Mouse (Mus musculus) MEL (cell line): ENCODE measurements at regions not wholly inside any gene's neighbourhood (a gene's known extent, or its start where the extent isn't known, plus 50 kb on each side); places are given as distances from the start of the nearest gene placed in this dataset.

ENCODE experiments used
- DNase-seq: peaks from one replicate; pipeline ENCODE4 v3.0.0; 2011; ENCODE audit warnings: low read depth, low spot score
- H3K27ac ChIP-seq: 2 replicates; pipeline ENCODE4 v1.5.1; 2012; ENCODE audit warnings: low read depth, mild to moderate bottlenecking, control low read depth, low read length, moderate library complexity; ENCODE audit not compliant: control insufficient read depth
- H3K27me3 ChIP-seq, 2 experiments: fragments of 150-350 bp in 1 of 2; sonication (generic) in 1 of 2; 2 replicates each; pipeline ENCODE4 v1.6.1; 2012; ENCODE audit warnings: low read length in 2 of 2, mild to moderate bottlenecking in 2 of 2, improper control_type of control experiment in 1 of 2, moderate library complexity in 1 of 2; ENCODE audit not compliant: insufficient read depth in 2 of 2, control insufficient read depth in 1 of 2
- H3K36me3 ChIP-seq, 2 experiments: 2 replicates each; pipeline ENCODE4 v1.6.1; 2012 to 2014; ENCODE audit warnings: low read length in 2 of 2, improper control_type of control experiment in 1 of 2, inconsistent platforms in 1 of 2, mild to moderate bottlenecking in 1 of 2; ENCODE audit not compliant: insufficient read depth in 2 of 2, control insufficient read depth in 1 of 2
- H3K4me1 ChIP-seq, 2 experiments: fragments of 150-350 bp in 1 of 2; sonication (generic) in 1 of 2; 2 replicates each; pipeline ENCODE4 v1.6.1; 2012; ENCODE audit warnings: low read length in 2 of 2, improper control_type of control experiment in 1 of 2, mild to moderate bottlenecking in 1 of 2; ENCODE audit not compliant: insufficient read depth in 2 of 2, control insufficient read depth in 1 of 2
- H3K4me3 ChIP-seq, 2 experiments: fragments of 150-350 bp in 1 of 2; sonication (generic) in 1 of 2; 2 replicates each; pipeline ENCODE4 v1.5.1; 2012; ENCODE audit warnings: low read depth in 2 of 2, low read length in 2 of 2, mild to moderate bottlenecking in 2 of 2, moderate library complexity in 2 of 2, control low read depth in 1 of 2, improper control_type of control experiment in 1 of 2; ENCODE audit not compliant: control insufficient read depth in 1 of 2, insufficient read depth in 1 of 2
- H3K79me2 ChIP-seq: 2 replicates; pipeline ENCODE4 v1.6.1; 2012; ENCODE audit warnings: mild to moderate bottlenecking, low read length, moderate library complexity; ENCODE audit not compliant: control insufficient read depth, poor library complexity, insufficient read depth
- H3K9ac ChIP-seq: 2 replicates; pipeline ENCODE4 v1.6.1; 2012; ENCODE audit warnings: low read depth, mild to moderate bottlenecking, control low read depth, low read length, moderate library complexity; ENCODE audit not compliant: control insufficient read depth, poor library complexity, severe bottlenecking
- H3K9me3 ChIP-seq: fragments of 150-350 bp; sonication (generic); replicated peaks from 2 replicates; pipeline ENCODE4 v1.6.1; 2012; ENCODE audit warnings: mild to moderate bottlenecking, low read length, improper control_type of control experiment, moderate library complexity; ENCODE audit not compliant: insufficient read depth
- CHD1 ChIP-seq: IDR thresholded peaks from 2 replicates; pipeline ENCODE4 v1.6.1; 2012; ENCODE audit warnings: low read depth, mild to moderate bottlenecking, inconsistent platforms, low read length, improper control_type of control experiment
- E2F4 ChIP-seq: IDR thresholded peaks from 2 replicates; pipeline ENCODE4 v1.6.1; 2011; ENCODE audit warnings: low read depth, low read length, improper control_type of control experiment, borderline replicate concordance
- ELF1 ChIP-seq: IDR thresholded peaks from 2 replicates; pipeline ENCODE4 v1.6.1; 2014; ENCODE audit warnings: low read depth, mild to moderate bottlenecking, inconsistent platforms, low read length, improper control_type of control experiment, moderate library complexity
- EP300 ChIP-seq, 2 experiments: IDR thresholded peaks; 2 replicates each; pipeline ENCODE4 v1.6.1; 2011; ENCODE audit warnings: improper control_type of control experiment in 2 of 2, low read length in 2 of 2, low read depth in 1 of 2, mild to moderate bottlenecking in 1 of 2
- ETS1 ChIP-seq: IDR thresholded peaks from 2 replicates; pipeline ENCODE4 v1.6.1; 2012; ENCODE audit warnings: low read depth, mild to moderate bottlenecking, inconsistent platforms, low read length, improper control_type of control experiment, moderate library complexity
- GABPA ChIP-seq: IDR thresholded peaks from 2 replicates; pipeline ENCODE4 v1.6.1; 2012; ENCODE audit warnings: low read depth, mild to moderate bottlenecking, inconsistent platforms, low read length, improper control_type of control experiment, moderate library complexity
- GATA1 ChIP-seq: IDR thresholded peaks from 2 replicates; pipeline ENCODE4 v1.6.1; 2011; ENCODE audit warnings: low read depth, low read length, improper control_type of control experiment
- KAT2A ChIP-seq: conservative IDR thresholded peaks from 2 replicates; pipeline ENCODE4 v1.6.1; 2012; ENCODE audit warnings: low read depth, low read length, improper control_type of control experiment, inconsistent platforms
- MAFK ChIP-seq: IDR thresholded peaks from 2 replicates; pipeline ENCODE4 v1.6.1; 2011; ENCODE audit warnings: low read depth, mild to moderate bottlenecking, low read length, improper control_type of control experiment, borderline replicate concordance
- MAX ChIP-seq: IDR thresholded peaks from 2 replicates; pipeline ENCODE4 v1.6.1; 2011; ENCODE audit warnings: low read length, improper control_type of control experiment
- MAZ ChIP-seq: IDR thresholded peaks from 2 replicates; pipeline ENCODE4 v1.6.1; 2012; ENCODE audit warnings: low read depth, mild to moderate bottlenecking, inconsistent platforms, low read length, improper control_type of control experiment
- NRF1 ChIP-seq: IDR thresholded peaks from 2 replicates; pipeline ENCODE4 v1.6.1; 2014; ENCODE audit warnings: low read depth, mild to moderate bottlenecking, inconsistent platforms, low read length, improper control_type of control experiment, moderate library complexity; ENCODE audit not compliant: poor library complexity, insufficient read depth, severe bottlenecking
- POLR2A ChIP-seq, 2 experiments: IDR thresholded peaks; 2 replicates each; pipeline ENCODE4 v1.6.1; 2011 to 2012; ENCODE audit warnings: low read length in 2 of 2, mild to moderate bottlenecking in 2 of 2, control low read depth in 1 of 2, improper control_type of control experiment in 1 of 2, low read depth in 1 of 2, moderate library complexity in 1 of 2; ENCODE audit not compliant: control insufficient read depth in 1 of 2, insufficient read depth in 1 of 2, poor library complexity in 1 of 2
- POLR2AphosphoS5 ChIP-seq: IDR thresholded peaks from 2 replicates; pipeline ENCODE4 v1.6.1; 2012; ENCODE audit warnings: low read depth, borderline replicate concordance, mild to moderate bottlenecking, inconsistent platforms, low read length, moderate library complexity, mixed read lengths
- SIN3A ChIP-seq: IDR thresholded peaks from 2 replicates; pipeline ENCODE4 v1.6.1; 2012; ENCODE audit warnings: low read length, improper control_type of control experiment, inconsistent platforms
- SMC3 ChIP-seq: IDR thresholded peaks from 2 replicates; pipeline ENCODE4 v1.6.1; 2011; ENCODE audit warnings: low read depth, low read length, improper control_type of control experiment
- USF2 ChIP-seq, 2 experiments: IDR thresholded peaks; 2 replicates each; pipeline ENCODE4 v1.6.1; 2011 to 2012; ENCODE audit warnings: improper control_type of control experiment in 2 of 2, low read length in 2 of 2, borderline replicate concordance in 1 of 2, inconsistent platforms in 1 of 2, low read depth in 1 of 2, mild to moderate bottlenecking in 1 of 2; ENCODE audit not compliant: insufficient read depth in 1 of 2
- ZC3H11A ChIP-seq: IDR thresholded peaks from 2 replicates; pipeline ENCODE4 v1.6.1; 2012; ENCODE audit warnings: low read depth, mild to moderate bottlenecking, inconsistent platforms, low read length, improper control_type of control experiment
- ZNF384 ChIP-seq: IDR thresholded peaks from 2 replicates; pipeline ENCODE4 v1.6.1; 2012; ENCODE audit warnings: low read depth, mild to moderate bottlenecking, inconsistent platforms, low read length, improper control_type of control experiment

- no peaks in the 10 kb centered on the region for H3K27me3 ChIP-seq
- DNase-seq = no peak
- no peaks in the 10 kb centered on the region for H3K79me2 ChIP-seq
- no peak overlapping the region for H3K4me3 ChIP-seq
- no peak overlapping the region for H3K27ac ChIP-seq
- no peaks in the 10 kb centered on the region for H3K4me1 ChIP-seq
- no peak overlapping the region for H3K9ac ChIP-seq
- no peaks in the 10 kb centered on the region for H3K36me3 ChIP-seq
- no peak for TF ChIP-seq ELF1
- H3K9me3 ChIP-seq = no peaks in the 10 kb centered on the region
Observed at GRCm38 (mm10) chr5:84934369-84934768, 517.2 kb upstream of the Epha5 start.

- H3K4me1 ChIP-seq = no peaks in the 10 kb centered on the region
- H3K9ac ChIP-seq = no peak overlapping the region
- DNase-seq = no peak
- H3K36me3 ChIP-seq = no peaks in the 10 kb centered on the region
- no peak for TF ChIP-seq SMC3
- no peak for TF ChIP-seq ZC3H11A
- no peak for TF ChIP-seq ETS1
- TF ChIP-seq NRF1 = no peak
- TF ChIP-seq KAT2A = no peak
- no peak for TF ChIP-seq MAFK
- no peak for TF ChIP-seq POLR2AphosphoS5
- TF ChIP-seq EP300 (IDR thresholded peaks at IDR 0.05; ENCODE audit: low read depth in 1 of 2, low read length in 2 of 2) = no peak
- TF ChIP-seq MAZ = no peak
- TF ChIP-seq, all 39 proteins: peak for 0
- Histone ChIP-seq H3K4me3 (no peak overlapping the region), H3K79me2 (no peaks in the 10 kb centered on the region), H3K27me3 (no peaks in the 10 kb centered on the region), H3K27ac (no peak overlapping the region), H3K9me3 (no peaks in the 10 kb centered on the region)
Observed at GRCm38 (mm10) chr5:84917631-84918292, 500.6 kb upstream of the Epha5 start.

DNA sequence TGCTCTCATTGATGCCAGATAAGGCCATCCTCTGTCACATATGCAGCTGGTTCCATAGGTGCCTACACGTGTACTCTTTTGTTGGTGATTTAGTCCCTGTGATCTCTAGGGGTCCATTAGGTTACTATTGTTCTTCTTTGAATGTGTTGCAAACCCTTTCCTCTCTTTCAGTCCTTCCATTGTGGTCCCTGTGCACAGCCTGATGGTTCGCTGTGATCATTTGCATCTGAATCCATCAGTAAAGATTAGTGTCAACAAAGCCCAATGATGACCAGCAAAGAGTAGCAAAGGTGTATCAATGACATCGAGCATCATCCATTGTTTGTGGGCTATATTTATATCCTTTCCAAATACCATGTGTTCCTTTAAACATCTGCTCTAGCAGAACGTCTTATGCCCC, 484.5 kb upstream of the Epha5 start:
- no peak overlapping the region for H3K27ac ChIP-seq
- TF ChIP-seq GABPA = no peak
- no peak for TF ChIP-seq SIN3A
- TF ChIP-seq MAX = no peak
- no peak for TF ChIP-seq ZNF384
- TF ChIP-seq POLR2A (IDR thresholded peaks at IDR 0.05; ENCODE audit: control insufficient read depth in 1 of 2, insufficient read depth in 1 of 2, low read depth in 1 of 2, low read length in 2 of 2, poor library complexity in 1 of 2) = no peak
- no peak for TF ChIP-seq MAFK
- TF ChIP-seq GATA1 = no peak
- no peak for TF ChIP-seq USF2 (IDR thresholded peaks at IDR 0.05; ENCODE audit: borderline replicate concordance in 1 of 2, insufficient read depth in 1 of 2, low read depth in 1 of 2, low read length in 2 of 2)
- TF ChIP-seq POLR2AphosphoS5 = no peak
- no peak for TF ChIP-seq CHD1
- TF ChIP-seq E2F4 = no peak
- TF ChIP-seq, all 39 proteins: peak for 0
- Histone ChIP-seq H3K9me3 (no peaks in the 10 kb centered on the region), H3K27me3 (no peaks in the 10 kb centered on the region), H3K36me3 (no peaks in the 10 kb centered on the region), H3K4me3 (no peak overlapping the region), H3K9ac (no peak overlapping the region), H3K79me2 (no peaks in the 10 kb centered on the region), H3K4me1 (no peaks in the 10 kb centered on the region)
- DNase-seq = no peak
